Mouse (Mus musculus): ENCODE data around the gene Cldnd1.

Gene Cldnd1

GRCm38 (mm10) chr16:58708601-58709475 is 18.9 kb upstream of the Cldnd1 start:
- no peak for DNase-seq (ENCODE audit: low spot score)

DNA sequence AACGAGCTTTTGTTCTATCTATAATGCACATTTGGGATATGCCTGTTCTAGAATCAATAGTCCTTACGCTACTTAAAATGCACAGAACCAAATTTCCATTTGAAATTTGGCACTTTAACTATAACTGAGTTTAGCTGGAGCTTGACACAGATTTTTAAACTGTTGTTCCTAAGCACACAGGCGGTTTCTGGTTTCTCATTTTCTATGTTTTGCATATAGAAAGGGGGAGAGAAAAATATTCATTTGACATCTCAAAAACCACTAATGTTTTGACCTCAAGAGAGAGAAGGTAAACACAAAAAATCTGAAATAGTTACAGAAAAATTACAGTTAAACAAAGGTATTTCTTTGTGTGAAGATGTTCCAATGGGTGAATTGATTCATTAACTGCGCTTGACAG is 18.2 kb upstream of the Cldnd1 start:
- no peak for DNase-seq (ENCODE audit: low spot score)

DNA sequence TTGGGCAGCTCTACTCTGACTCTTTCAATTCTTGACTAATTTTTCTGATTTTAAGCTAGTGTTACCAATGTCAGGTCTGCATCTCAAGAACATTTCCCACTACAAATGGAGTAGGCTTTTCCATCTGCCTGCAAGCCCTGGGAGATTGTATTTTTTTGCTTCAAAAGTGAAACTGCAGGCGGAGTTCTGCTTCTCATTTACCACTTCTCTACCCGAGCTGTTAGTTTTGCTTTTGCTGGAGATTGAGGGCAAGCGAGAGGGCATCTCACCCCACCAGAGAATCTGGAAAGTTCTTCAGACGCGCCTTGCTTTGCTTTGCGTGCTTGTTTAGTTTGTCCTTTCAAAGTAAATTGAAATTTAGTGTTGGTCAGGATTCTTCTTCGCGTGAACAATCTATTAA is 15.5 kb upstream of the Cldnd1 start:
- DNase-seq (ENCODE audit: low spot score) = no peak

- DNase-seq (ENCODE audit: low spot score) = no peak
Observed at GRCm38 (mm10) chr16:58713128-58713527, 14.6 kb upstream of the Cldnd1 start.

GRCm38 (mm10) chr16:58715018-58715417 is 12.7 kb upstream of the Cldnd1 start:
- DNase-seq (ENCODE audit: low spot score) = no peak

DNA sequence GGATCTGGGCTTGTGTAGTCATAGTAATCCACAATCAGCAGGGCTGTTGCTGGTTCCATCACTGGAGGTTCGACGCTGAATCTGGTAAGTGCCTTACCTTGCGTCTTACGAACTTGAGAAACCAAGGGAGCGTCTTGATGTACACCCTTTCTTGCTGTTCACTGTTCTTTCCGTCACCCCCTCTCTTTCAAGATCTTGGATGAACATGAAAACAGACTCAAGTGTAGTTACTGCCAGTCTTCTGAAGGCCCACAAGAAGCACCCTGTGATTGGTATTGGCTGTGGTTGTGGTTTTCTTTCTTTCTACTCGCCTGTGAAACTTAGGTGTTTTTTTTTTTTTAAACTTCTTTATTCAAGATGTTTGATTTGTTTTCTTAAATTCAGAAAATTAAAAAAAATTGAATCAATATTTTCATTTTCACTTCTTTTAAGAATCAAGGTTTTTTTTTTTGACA is 9.0 kb upstream of the Cldnd1 start, which contains the start of gene Gpr15:
Gene Gpr15, minus strand, starts transcription at position 405 of the 455 bp plus-strand sequence.
- DNase-seq (ENCODE audit: low spot score) = no peak

GRCm38 (mm10) chr16:58722292-58722691 is 5.4 kb upstream of the Cldnd1 start:
- DNase-seq (ENCODE audit: low spot score) = no peak

DNA sequence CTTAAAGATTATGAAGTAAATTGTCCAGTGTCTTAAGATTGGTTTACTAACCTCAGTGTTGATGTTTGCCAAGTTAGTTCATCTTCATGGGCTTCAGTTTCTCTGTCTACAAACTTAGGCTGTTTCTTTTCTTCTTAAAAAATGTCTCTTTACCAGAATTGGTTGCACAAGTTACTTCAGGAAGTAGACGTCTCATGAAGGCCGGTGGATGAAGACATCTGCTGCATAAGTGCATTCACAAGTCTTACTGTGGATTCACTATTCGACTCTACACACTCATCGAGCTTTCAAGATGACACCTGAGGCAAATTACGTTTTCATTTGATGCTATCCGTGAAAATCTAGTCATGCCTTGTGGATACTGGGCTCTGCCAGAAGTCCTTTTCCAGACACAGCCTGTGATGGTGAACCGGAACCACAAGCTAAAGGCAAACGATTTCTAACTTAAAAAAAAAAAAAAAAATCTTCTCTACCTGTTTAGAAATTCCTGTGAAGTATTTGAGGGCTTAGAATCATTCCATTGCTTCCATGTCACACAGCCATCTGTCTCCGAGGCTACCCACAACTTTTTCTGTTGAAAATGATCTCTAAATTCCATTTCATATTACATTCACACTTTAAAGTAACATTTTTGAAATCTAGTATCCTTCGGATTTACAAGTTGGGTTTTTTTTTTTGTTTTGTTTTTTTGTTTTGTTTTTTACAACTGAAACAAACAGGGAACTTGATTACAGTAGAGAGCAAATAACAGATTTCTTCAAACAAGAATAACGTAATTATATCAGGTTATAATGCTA is 832 bp upstream of the Cldnd1 start:
- DNase-seq (ENCODE audit: low spot score) = no peak

GRCm38 (mm10) chr16:58728176-58728671 is 514 bp downstream of the Cldnd1 start:
- DNase-seq (ENCODE audit: low spot score) = no peak

GRCm38 (mm10) chr16:58738205-58738604 is 10.5 kb downstream of the Cldnd1 start:
- DNase-seq (ENCODE audit: low spot score) = no peak

- no peak for DNase-seq (ENCODE audit: low spot score)
Observed at GRCm38 (mm10) chr16:58738800-58739199, 11.1 kb downstream of the Cldnd1 start.

DNA sequence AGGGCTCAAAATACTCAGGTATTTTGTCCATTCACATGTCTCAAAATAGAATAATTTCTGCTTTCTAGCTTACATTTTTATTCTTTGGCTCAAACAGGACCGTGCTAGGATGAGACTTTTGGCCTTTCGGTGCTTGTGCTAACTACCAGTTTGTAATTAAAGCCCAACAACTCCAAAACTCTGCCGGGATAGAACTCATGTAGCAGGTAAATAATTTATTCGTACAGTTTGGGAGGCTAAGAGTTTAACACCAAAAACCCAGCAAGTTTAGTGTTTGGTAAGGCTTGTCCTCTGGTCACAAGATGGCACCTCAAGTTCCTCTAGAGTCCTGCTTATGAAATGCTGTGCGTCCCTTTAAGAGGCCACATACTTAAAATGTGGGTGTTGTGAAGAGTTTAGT is 13.0 kb downstream of the Cldnd1 start:
- no peak for DNase-seq (ENCODE audit: low spot score)

- DNase-seq (ENCODE audit: low spot score) = no peak
Observed at GRCm38 (mm10) chr16:58746715-58747114, 19.0 kb downstream of the Cldnd1 start.

DNA sequence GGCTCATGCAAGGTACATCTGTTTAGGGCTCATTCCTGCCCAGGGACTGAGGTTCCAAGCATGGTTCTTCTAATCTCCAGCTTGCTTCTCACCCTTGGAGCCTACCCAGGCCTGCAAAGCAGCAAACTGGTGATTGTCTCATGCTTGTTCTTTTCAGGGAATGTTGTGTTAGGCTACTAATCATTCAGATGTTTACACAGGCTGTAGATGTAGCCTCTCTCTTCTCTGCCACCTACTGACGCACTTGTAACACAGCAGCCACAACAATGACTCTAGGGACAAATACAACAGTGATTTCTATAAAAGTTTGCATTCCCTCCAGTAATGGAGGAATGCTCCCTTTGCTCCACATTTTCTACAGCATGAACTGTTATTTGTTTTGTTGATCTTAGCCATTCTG is 23.6 kb downstream of the Cldnd1 start:
- no peak for DNase-seq (ENCODE audit: low spot score)

DNA sequence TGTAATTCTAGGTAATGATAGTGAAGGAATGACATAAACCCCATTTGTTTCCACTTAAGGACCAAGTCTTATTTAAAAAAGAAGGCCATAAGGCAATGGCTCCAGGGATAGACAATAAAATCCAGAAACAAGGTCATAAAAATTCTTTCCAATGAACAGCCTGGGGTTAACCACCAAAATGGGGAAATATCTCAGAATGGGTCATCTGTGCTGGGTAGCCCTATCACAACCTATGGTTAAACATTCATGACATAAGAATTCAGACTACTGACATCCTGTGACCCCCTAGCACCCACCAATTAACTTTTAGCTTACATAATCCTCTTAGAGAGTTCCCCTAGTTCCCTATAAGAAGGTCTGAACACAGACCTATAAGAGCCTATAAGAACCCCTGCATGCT is 28.5 kb downstream of the Cldnd1 start:
- DNase-seq (ENCODE audit: low spot score) = no peak

DNA sequence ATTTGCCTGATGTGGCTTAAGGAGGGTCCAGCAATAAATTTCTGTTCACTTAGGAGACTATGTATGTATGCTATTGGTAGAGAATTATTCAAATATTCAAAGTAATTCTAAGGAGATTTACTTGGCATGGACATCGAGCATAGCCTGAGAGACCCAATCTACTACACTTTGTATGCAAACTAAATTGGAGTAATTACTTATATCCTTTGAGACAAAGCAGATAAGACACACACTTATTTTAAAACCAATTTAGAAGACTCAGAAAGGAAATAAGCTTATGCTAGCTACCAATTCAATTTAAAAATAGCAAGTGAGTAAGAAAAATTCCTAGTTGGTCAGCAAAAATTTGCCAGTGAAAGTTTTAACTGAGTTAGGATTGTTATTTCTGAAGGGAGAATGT is 35.4 kb downstream of the Cldnd1 start, which contains the start of gene Olfr172:
Gene Olfr172, minus strand, starts transcription at position 101 of the 400 bp plus-strand sequence.
- DNase-seq (ENCODE audit: low spot score) = no peak
